Mouse (Mus musculus): ENCODE results near the gene Sh2d5. TPM values are rescaled to one million over a fixed set of nuclear protein-coding genes. Genes with fewer than 3 reads are reported as not detected.

Gene Sh2d5
- polyA plus RNA-seq, 1 experiment from 2014 or later, result 0.33 TPM

DNA sequence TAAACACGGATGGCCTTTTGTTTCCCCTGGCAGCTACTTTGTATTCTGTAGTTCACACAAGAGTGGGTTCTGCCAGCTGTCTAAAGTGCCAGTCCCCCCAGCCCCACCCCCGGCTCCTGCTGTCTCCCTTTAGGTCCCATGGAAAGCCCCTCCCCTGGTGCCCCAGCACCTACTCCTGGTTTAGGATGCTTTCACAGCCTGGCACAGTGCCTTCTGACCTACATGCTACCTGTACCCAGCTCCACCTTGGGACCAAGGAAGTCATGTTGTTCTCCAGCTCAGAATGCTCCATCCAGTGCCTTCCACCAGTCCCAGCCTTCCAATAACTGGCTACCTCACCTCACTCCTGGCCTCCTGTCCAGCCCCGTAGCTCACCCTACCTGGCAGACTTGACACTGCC is 56.8 kb downstream of the Sh2d5 start:
- 76% methylated on average over 3 of the region's 3 CpGs for WGBS
- TF ChIP-seq CTCF (IDR thresholded peaks at IDR 0.05; ENCODE audit: low read depth), result no peak
- H3K4me1 ChIP-seq (replicated peaks; ENCODE audit: control insufficient read depth, insufficient read depth, low read length), result peaks cover 4% of the 10 kb centered on the region; the same call in 1 of the 2 replicates
- no peak overlapping the region for H3K27ac ChIP-seq (ENCODE audit: low read depth, low read length)
- H3K9ac ChIP-seq (ENCODE audit: low read depth, low read length), result no peak overlapping the region
- no peaks in the 10 kb centered on the region for H3K9me3 ChIP-seq (ENCODE audit: control insufficient read depth)
- no peak overlapping the region for H3K4me2 ChIP-seq (replicated peaks; ENCODE audit: low read depth)
- H3K27me3 ChIP-seq (replicated peaks; ENCODE audit: control insufficient read depth, insufficient read depth, low read length), result no peaks in the 10 kb centered on the region
- no peak for ATAC-seq
- no peak overlapping the region for H3K4me3 ChIP-seq (ENCODE audit: low read depth, low read length)
- H3K36me3 ChIP-seq (ENCODE audit: control insufficient read depth, insufficient read depth), result peaks cover 44% of the 10 kb centered on the region

DNA sequence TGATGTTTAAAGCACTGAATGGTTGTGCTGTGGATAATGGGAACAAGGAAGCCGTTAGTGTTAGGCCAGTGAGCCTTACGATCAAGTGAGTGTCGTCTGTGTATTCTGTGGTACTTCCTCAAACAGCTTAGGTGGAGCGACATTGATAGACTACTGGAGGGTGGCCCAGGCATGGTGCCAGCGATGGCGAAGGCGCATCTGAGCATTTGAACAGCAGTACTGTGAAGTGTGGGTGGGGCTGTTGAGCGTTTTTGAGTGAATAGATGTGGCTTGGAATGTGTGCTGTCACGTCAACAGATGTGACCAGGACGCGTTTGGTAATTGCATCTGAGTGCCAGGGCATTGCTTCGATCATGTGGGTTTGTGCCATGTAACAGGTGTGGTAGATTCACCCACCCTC is 57.5 kb downstream of the Sh2d5 start:
- no peaks in the 10 kb centered on the region for H3K9me3 ChIP-seq (ENCODE audit: control insufficient read depth)
- H3K27me3 ChIP-seq (replicated peaks; ENCODE audit: control insufficient read depth, insufficient read depth, low read length), result no peaks in the 10 kb centered on the region
- peaks cover 50% of the 10 kb centered on the region for H3K36me3 ChIP-seq (ENCODE audit: control insufficient read depth, insufficient read depth)
- H3K9ac ChIP-seq (ENCODE audit: low read depth, low read length), result no peak overlapping the region
- 86% methylated on average over 12 of the region's 12 CpGs for WGBS
- no peak overlapping the region for H3K27ac ChIP-seq (ENCODE audit: low read depth, low read length)
- no peak overlapping the region for H3K4me3 ChIP-seq (ENCODE audit: low read depth, low read length)
- no peak for ATAC-seq
- TF ChIP-seq CTCF (IDR thresholded peaks at IDR 0.05; ENCODE audit: low read depth), result no peak
- H3K4me2 ChIP-seq (replicated peaks; ENCODE audit: low read depth), result no peak overlapping the region
- peaks cover 4% of the 10 kb centered on the region; the same call in 1 of the 2 replicates for H3K4me1 ChIP-seq (replicated peaks; ENCODE audit: control insufficient read depth, insufficient read depth, low read length)

DNA sequence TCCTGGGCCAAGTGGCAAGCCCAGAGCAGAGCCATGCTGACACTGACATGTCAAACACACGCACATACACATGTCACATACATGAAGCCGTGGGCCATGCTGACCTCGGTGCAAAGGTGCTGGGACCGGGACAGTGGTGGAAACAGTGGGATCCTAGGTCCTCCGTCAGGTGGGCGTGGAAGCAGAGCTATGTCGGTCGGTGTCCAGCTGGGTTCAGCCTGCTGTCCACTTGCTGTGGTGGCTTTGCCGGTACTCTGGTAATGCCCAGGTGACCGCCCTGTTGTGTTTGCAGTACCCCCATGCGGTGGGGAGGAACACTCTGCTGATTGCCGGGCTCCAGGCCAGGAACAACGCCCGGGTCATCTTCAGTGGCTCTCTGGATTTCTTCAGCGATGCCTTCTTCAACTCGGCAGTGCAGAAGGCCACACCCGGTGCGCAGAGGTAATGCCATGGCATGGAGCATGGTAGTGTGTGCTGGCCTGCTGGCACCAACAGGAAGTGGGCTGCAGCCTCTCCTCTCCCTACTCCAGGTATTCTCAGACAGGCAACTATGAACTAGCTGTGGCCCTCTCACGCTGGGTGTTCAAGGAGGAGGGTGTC is 60.2 kb downstream of the Sh2d5 start:
- Histone ChIP-seq H3K9me3 (ENCODE audit: control insufficient read depth) (no peaks in the 10 kb centered on the region), H3K4me3 (ENCODE audit: low read depth, low read length) (no peak overlapping the region), H3K4me2 (replicated peaks; ENCODE audit: low read depth) (no peak overlapping the region), H3K36me3 (ENCODE audit: control insufficient read depth, insufficient read depth) (peaks cover 74% of the 10 kb centered on the region), H3K9ac (ENCODE audit: low read depth, low read length) (no peak overlapping the region), H3K4me1 (replicated peaks; ENCODE audit: control insufficient read depth, insufficient read depth, low read length) (peaks cover 4% of the 10 kb centered on the region; the same call in 1 of the 2 replicates), H3K27ac (ENCODE audit: low read depth, low read length) (peak overlapping the region; percentile 35; the same call in 1 of the 2 replicates), H3K27me3 (replicated peaks; ENCODE audit: control insufficient read depth, insufficient read depth, low read length) (no peaks in the 10 kb centered on the region)
- no peak for ATAC-seq
- 89% methylated on average over 19 of the region's 19 CpGs for WGBS
- TF ChIP-seq CTCF (IDR thresholded peaks at IDR 0.05; ENCODE audit: low read depth), result no peak

Other genes starting within 250 kb of the Sh2d5 start
- gene Hp1bp3, start 34.1 kb upstream of the Sh2d5 start, polyA plus RNA-seq (2015; fragmentation: Nextera tagmentation; extraction: Ambion mirVana), result 75.5 and 83.4 TPM in 2 replicates
- gene Kif17, start within 50 bp of the Sh2d5 start, polyA plus RNA-seq (2015; fragmentation: Nextera tagmentation; extraction: Ambion mirVana), result 0.78 and 1.1 TPM in 2 replicates
- gene Ddost, start 54.3 kb downstream of the Sh2d5 start, polyA plus RNA-seq (2015; fragmentation: Nextera tagmentation; extraction: Ambion mirVana), result 177 and 178 TPM in 2 replicates
- 65.8 and 71.7 TPM in 2 replicates for gene Pink1, start 75.9 kb downstream of the Sh2d5 start, polyA plus RNA-seq (2015; fragmentation: Nextera tagmentation; extraction: Ambion mirVana)
- gene Cda, start 117.6 kb downstream of the Sh2d5 start, polyA plus RNA-seq (2015; fragmentation: Nextera tagmentation; extraction: Ambion mirVana), result 37.5 and 41.7 TPM in 2 replicates
- gene Fam43b, start 146.1 kb downstream of the Sh2d5 start, polyA plus RNA-seq (2015; fragmentation: Nextera tagmentation; extraction: Ambion mirVana), result not detected in 2 replicates
- 34.7 and 35.0 TPM in 2 replicates for gene Mul1, start 184.3 kb downstream of the Sh2d5 start, polyA plus RNA-seq (2015; fragmentation: Nextera tagmentation; extraction: Ambion mirVana)
- gene Camk2n1, start 203.9 kb downstream of the Sh2d5 start, polyA plus RNA-seq (2015; fragmentation: Nextera tagmentation; extraction: Ambion mirVana), result 10.9 and 12.2 TPM in 2 replicates